Mouse (Mus musculus) embryonic fibroblast, embryonic 13.5 days (primary cell): ENCODE measurements at regions not wholly inside any gene's neighbourhood (a gene's known extent, or its start where the extent isn't known, plus 50 kb on each side); places are given as distances from the start of the nearest gene placed in this dataset.

Source experiments
- CTCF ChIP-seq: IDR thresholded peaks from 2 replicates; pipeline ENCODE4 v1.5.1; 2011; ENCODE audit warnings: mild to moderate bottlenecking, control low read depth, low read length, moderate library complexity, borderline replicate concordance; ENCODE audit not compliant: insufficient read depth
- POLR2A ChIP-seq: IDR thresholded peaks from 2 replicates; pipeline ENCODE4 v1.6.1; 2011; ENCODE audit warnings: low read depth, mild to moderate bottlenecking, control low read depth, low read length, moderate library complexity

DNA sequence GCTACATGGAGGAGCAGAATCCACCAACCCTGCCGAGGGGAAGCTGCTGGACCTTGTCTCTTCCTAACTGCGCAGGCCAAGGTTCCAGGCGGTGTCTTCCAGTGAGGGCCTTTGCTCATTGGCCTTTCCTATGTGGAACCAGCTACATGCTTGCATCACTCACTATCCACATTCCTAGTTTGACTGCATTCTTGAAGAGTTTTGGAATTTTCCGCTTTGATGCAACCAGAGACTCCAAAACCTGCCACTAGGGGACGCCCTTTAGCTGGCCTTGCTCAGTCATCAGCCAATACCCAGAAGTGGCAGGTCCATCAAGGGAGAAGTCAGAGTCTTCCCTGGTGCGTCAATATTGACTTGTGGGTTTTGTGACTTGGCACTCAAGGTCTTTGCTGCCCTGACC, 112.8 kb upstream of the Zfp706 start:
- no peak for TF ChIP-seq POLR2A
- TF ChIP-seq CTCF = peak; percentile 77
